Mouse (Mus musculus) small intestine, adult 2 months (tissue): ENCODE measurements around the gene Rps11.

Experiments used
- CTCF ChIP-seq: fragments of 200-500 bp; IDR thresholded peaks from 2 replicates; pipeline ENCODE4 v1.5.1; 2012; ENCODE audit warnings: low read depth, mild to moderate bottlenecking, control low read depth, inconsistent platforms, low read length, moderate library complexity, mixed read lengths; ENCODE audit not compliant: insufficient replicate concordance, insufficient read length; ENCODE audit errors: extremely low read depth
- POLR2A ChIP-seq: fragments of 200-500 bp; IDR thresholded peaks from 2 replicates; pipeline ENCODE4 v1.6.1; 2012; ENCODE audit warnings: low read depth, mild to moderate bottlenecking, control low read depth, inconsistent platforms, low read length, moderate library complexity

GRCm38 (mm10) chr7:45086084-45086483, 38.2 kb downstream of the Rps11 start:
- TF ChIP-seq POLR2A (no peak), CTCF (no peak)
